In the genomic region with DNA sequence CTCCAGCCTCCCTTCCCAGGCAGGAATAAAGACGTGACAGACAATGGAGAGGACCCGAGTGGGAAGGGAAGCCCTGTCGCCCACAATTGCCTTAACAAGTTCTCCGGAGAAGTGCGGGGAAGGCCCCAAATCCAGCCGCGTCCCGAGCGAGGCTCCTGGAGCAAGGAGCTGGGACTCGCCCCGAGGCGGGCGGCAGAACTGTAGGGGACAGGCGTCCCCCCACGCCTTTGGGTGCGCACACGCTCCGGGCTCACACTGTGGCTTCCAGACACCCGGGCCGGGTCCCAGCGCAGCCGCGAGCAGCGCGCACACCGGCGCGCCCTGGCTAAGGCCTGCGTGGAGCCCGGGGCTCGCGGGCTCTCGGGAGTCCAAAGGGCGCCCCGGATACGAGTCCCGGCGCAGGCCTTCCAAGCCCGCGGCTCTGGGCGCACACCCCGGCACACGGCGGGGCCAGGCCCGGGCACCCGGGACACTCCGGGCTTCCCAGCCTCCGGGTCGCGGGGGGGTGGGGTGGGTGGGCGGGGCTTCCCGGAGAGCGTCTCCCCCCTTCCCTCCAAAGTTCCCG, we compare ENCODE assay signal across 9 mouse cellular contexts. TPM values are rescaled to one million over a fixed set of nuclear protein-coding genes. Genes with fewer than 3 reads are reported as not detected.
A peak's percentile ranks its signal among the peaks of the same experiment; 100 is the strongest.
DNase-seq lines count a peak whose midpoint lies in the region; ATAC-seq and TF ChIP-seq lines count a peak whose summit lies in the region.
"Had no signal": no experiment of that assay in that cellular context is flagged by ENCODE, and none has a peak within 500 bp of the region (broad histone marks: within the 10 kb centered on the region; RNA-seq: fewer than 3 reads in every experiment).

No protein-coding gene starts in this region.

- under 1% methylated on average over 53 of the region's 54 CpGs for WGBS in heart, adult 2 months
- 1% methylated on average over 52 of the region's 54 CpGs for WGBS in bone marrow, adult 2 months
- WGBS in heart, embryonic 11.5 days (ENCODE audit: insufficient replicate concordance), result under 1% methylated on average over 45 of the region's 54 CpGs

- H3K4me2 ChIP-seq in heart, embryonic 11.5 days, result peak overlapping the region; percentile 96

- DNase-seq in heart, adult 2 months, result peak in 1 of 2 experiments; percentile 76
- DNase-seq in heart, postnatal 25 days (ENCODE audit: low spot score), result no peak
- DNase-seq in kidney, postnatal 10 days, result peak; percentile 77
- peak; percentile 35 for DNase-seq in naive thymus-derived CD4-positive, alpha-beta T cell, adult 2 months (ENCODE audit: low read depth)
- no peak for DNase-seq in cerebellum, postnatal 36 days
- DNase-seq in cerebellum, postnatal 25 days, result no peak

- peak overlapping the region; percentile 90 for H3K9ac ChIP-seq in heart, adult 2 months (ENCODE audit: low read depth, low read length)
- H3K9ac ChIP-seq in heart, embryonic 11.5 days (ENCODE audit: low read depth, low read length), result peak overlapping the region; percentile 95

- H3K27ac ChIP-seq in heart, adult 2 months, result peak overlapping the region; percentile 86
- peak overlapping the region; percentile 39; the same call in 1 of the 2 replicates for H3K27ac ChIP-seq in bone marrow, adult 2 months (ENCODE audit: control insufficient read depth, insufficient read depth, low read depth, low read length, poor library complexity)
- peak overlapping the region; percentile 90 for H3K27ac ChIP-seq in heart, embryonic 11.5 days (ENCODE audit: low read depth, low read length)
- H3K27ac ChIP-seq: macrophage had no signal

- no peak for TF ChIP-seq POLR2A in heart, adult 2 months (IDR thresholded peaks at IDR 0.05; ENCODE audit: insufficient read depth, low read depth, low read length)
- no peak for TF ChIP-seq POLR2A in bone marrow, adult 2 months (IDR thresholded peaks at IDR 0.05; ENCODE audit: borderline replicate concordance, control insufficient read depth, low read depth, low read length)

- H3K4me1 ChIP-seq in heart, adult 2 months (ENCODE audit: control insufficient read depth, insufficient read depth, low read length), result peaks cover 2% of the 10 kb centered on the region
- H3K4me1 ChIP-seq in bone marrow, adult 2 months (ENCODE audit: control insufficient read depth, insufficient read depth, low read length), result no peaks in the 10 kb centered on the region
- peaks cover 42% of the 10 kb centered on the region for H3K4me1 ChIP-seq in heart, embryonic 11.5 days (ENCODE audit: control insufficient read depth, insufficient read depth, low read length)

- no peaks in the 10 kb centered on the region for H3K27me3 ChIP-seq in heart, adult 2 months (ENCODE audit: control insufficient read depth, insufficient read depth, low read length)
- peaks cover 21% of the 10 kb centered on the region for H3K27me3 ChIP-seq in heart, embryonic 11.5 days (ENCODE audit: control insufficient read depth, insufficient read depth, low read length)

- intact Hi-C loops in heart, adult 2 months (cut with DNase I), result loop anchor here (1.0 kb wide), 1 partner anchor 22 kb away; the partner anchor contains the start of gene Rpl10a
- intact Hi-C loops in heart, postnatal 25 days (cut with DNase I), result no loop called here

- TF ChIP-seq EP300 in heart, adult 2 months (IDR thresholded peaks at IDR 0.05; ENCODE audit: insufficient read depth, low read depth, low read length), result no peak

- peak; percentile 43 for ATAC-seq in heart, embryonic 11.5 days (replicated peaks; ENCODE audit: insufficient number of reproducible peaks, low FRiP score, low TSS enrichment)

- H3K9me3 ChIP-seq in heart, embryonic 11.5 days (replicated peaks; ENCODE audit: control insufficient read depth, low read length), result no peaks in the 10 kb centered on the region

- peak overlapping the region; percentile 58 for H3K4me3 ChIP-seq in heart, adult 2 months
- H3K4me3 ChIP-seq in bone marrow, adult 2 months (replicated peaks; ENCODE audit: control insufficient read depth, low read depth, low read length), result no peak overlapping the region
- peak overlapping the region; percentile 86 for H3K4me3 ChIP-seq in heart, embryonic 11.5 days (ENCODE audit: low read depth, low read length)

- no peak for TF ChIP-seq CTCF in heart, adult 2 months (IDR thresholded peaks at IDR 0.05)
- no peak for TF ChIP-seq CTCF in bone marrow, adult 2 months (IDR thresholded peaks at IDR 0.05; ENCODE audit: control insufficient read depth, insufficient read depth, low read length)

- H3K79me2 ChIP-seq in heart, adult 2 months (replicated peaks; ENCODE audit: control insufficient read depth, insufficient read depth, low read length), result no peaks in the 10 kb centered on the region

- no peaks in the 10 kb centered on the region for H3K36me3 ChIP-seq in heart, adult 2 months (ENCODE audit: control insufficient read depth, insufficient read depth, low read length)
- no peaks in the 10 kb centered on the region for H3K36me3 ChIP-seq in heart, embryonic 11.5 days (ENCODE audit: control insufficient read depth, insufficient read depth, low read length)

RNA-seq across cellular contexts. Expression of gene Tead3, which starts 0.6 kb away (rescaled TPM):
- 10 to 100 TPM; 12.7 to 13.7 TPM for total RNA-seq in heart, adult 2 months (2021)
- 20.2 and 21.2 TPM in 2 replicates for polyA plus RNA-seq in heart, adult 2 months (2012; rRNA removed)
- 10 to 100 TPM; 12.2 to 14.4 TPM for total RNA-seq in heart, postnatal 25 days (2021)
- polyA plus RNA-seq in bone marrow, adult 2 months (2011; ENCODE audit: insufficient read depth, insufficient read length, low replicate concordance, missing spikeins), result 1.1 and 2.8 TPM in 2 replicates
- 6.5 and 7.5 TPM in 2 replicates for polyA plus RNA-seq in heart, embryonic 11.5 days (2014; fragmentation: Nextera tagmentation; extraction: Ambion mirVana)
- polyA plus RNA-seq: macrophage had no signal

RNA-seq across cellular contexts. Expression of gene Tulp1, which starts 15.0 kb away (rescaled TPM):
- total RNA-seq in heart, adult 2 months (2021), result not detected
- 0.38 TPM in 1 of 2 replicates, not detected in the other for polyA plus RNA-seq in heart, adult 2 months (2012; rRNA removed)
- under 1 TPM in 1 of 2 experiments, not detected in 1; 0.34 TPM for total RNA-seq in heart, postnatal 25 days (2021)
- polyA plus RNA-seq in bone marrow, adult 2 months (2011; ENCODE audit: insufficient read depth, insufficient read length, low replicate concordance, missing spikeins), result 1.9 and 7.8 TPM in 2 replicates
- 2.9 and 5.0 TPM in 2 replicates for polyA plus RNA-seq in heart, embryonic 11.5 days (2014; fragmentation: Nextera tagmentation; extraction: Ambion mirVana)
- polyA plus RNA-seq: macrophage had no signal

RNA-seq across cellular contexts. Expression of gene Rpl10a, which starts 21.7 kb away (rescaled TPM):
- 100 to 1,000 TPM; 360 to 417 TPM for total RNA-seq in heart, adult 2 months (2021)
- polyA plus RNA-seq in heart, adult 2 months (2012; rRNA removed), result 634 and 1,197 TPM in 2 replicates
- total RNA-seq in heart, postnatal 25 days (2021), result 100 to 1,000 TPM; 359 to 375 TPM
- polyA plus RNA-seq in bone marrow, adult 2 months (2011; ENCODE audit: insufficient read depth, insufficient read length, low replicate concordance, missing spikeins), result 776 and 1,141 TPM in 2 replicates
- polyA plus RNA-seq in heart, embryonic 11.5 days (2014; fragmentation: Nextera tagmentation; extraction: Ambion mirVana), result 408 and 446 TPM in 2 replicates

RNA-seq across cellular contexts. Expression of gene Fance, which starts 36.7 kb away (rescaled TPM):
- total RNA-seq in heart, adult 2 months (2021), result 10 to 100 TPM; 11.2 to 12.0 TPM
- polyA plus RNA-seq in heart, adult 2 months (2012; rRNA removed), result 7.4 and 11.8 TPM in 2 replicates
- total RNA-seq in heart, postnatal 25 days (2021), result 10 to 100 TPM; 10.5 to 11.1 TPM
- polyA plus RNA-seq in bone marrow, adult 2 months (2011; ENCODE audit: insufficient read depth, insufficient read length, low replicate concordance, missing spikeins), result 24.9 and 40.5 TPM in 2 replicates
- 15.3 and 17.3 TPM in 2 replicates for polyA plus RNA-seq in heart, embryonic 11.5 days (2014; fragmentation: Nextera tagmentation; extraction: Ambion mirVana)

Comparison
In these comparisons a context has a peak if more than half of its experiments do, and no peak if none do; other contexts are left out.
1. DNase-seq: peak in kidney, postnatal 10 days (single experiment) and naive thymus-derived CD4-positive, alpha-beta T cell, adult 2 months (single experiment); none in heart, postnatal 25 days (single experiment), cerebellum, postnatal 36 days (0 of 2) and cerebellum, postnatal 25 days (0 of 2).
2. H3K27ac ChIP-seq: peak in every context shown above with its lines; median percentile 90 in heart, embryonic 11.5 days; 86 in heart, adult 2 months; 39 in bone marrow, adult 2 months.